Mouse (Mus musculus) adrenal gland, adult 8-10 months (tissue): ENCODE data around the gene Gspt1. TPM values are rescaled to one million over a fixed set of nuclear protein-coding genes. Genes with fewer than 3 reads are reported as not detected.

Experiments used
- DNase-seq: peaks from one replicate; pipeline ENCODE4 v3.0.0; 2022
- microRNA-seq, 2 experiments: library from miRNA; unstranded; fragments of <30 nt; microRNA quantifications; one replicate each; pipeline ENCODE4 v1.2.0; 2022
- total RNA-seq, 4 experiments: library from RNA; stranded (reverse); gene quantifications; 2 replicates each; pipeline ENCODE4 v1.2.4; 2022

Gene Gspt1
- total RNA-seq, 4 experiments from 2014 or later: 106 to 147 (median 121) TPM

DNA sequence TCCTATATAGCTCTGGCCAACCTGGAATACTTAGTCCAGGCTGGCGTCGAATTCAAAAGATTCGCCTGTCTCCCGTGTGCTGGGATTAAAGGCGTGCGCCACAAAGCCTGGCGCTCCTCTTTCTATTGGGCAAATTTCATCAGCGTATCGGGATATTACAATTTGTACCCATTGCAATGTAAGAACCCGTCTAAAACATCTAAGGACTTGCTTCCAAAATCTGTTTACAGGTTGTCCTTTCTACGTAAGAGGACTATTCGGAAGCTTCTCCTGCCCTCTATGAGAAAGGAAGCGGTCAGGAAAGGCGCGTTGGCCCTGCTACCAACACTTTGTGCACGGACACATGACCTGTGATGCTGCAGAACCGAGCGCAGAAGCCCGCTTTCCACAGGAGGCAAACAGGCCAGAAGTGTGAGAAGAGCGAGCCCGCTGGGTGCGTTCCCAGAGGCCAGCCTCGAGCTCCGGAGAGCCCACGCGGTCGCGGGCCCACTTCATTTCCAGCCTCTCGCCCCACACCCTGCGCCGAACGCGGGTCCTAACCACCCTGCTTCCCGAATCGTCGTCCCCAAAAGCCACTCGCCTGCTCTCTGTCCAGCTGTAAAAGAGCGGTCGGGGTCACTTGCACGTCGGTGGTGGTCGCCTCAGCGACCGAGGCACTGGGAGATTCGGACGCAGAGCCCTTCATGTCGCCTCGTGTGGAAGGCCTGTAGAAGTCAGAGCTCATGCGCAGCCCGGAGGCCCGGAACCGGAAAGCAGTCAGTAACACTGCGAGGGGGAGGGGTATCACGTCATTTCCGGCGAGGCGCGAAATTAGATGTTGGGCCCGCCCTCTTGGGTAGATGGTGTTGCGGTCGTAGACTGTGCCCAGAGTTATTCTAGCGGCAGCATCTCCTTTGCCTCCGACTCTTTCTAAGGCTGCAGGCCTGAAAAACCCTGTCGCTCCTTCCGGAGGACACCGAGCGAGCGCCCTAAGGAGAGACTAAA, 51.3 kb downstream of the Gspt1 start, which contains the start of gene Rsl1d1:
Rsl1d1 (minus strand) TSS at position 761 of the 984 bp plus-strand sequence.
- peak; percentile 89 for DNase-seq

DNA sequence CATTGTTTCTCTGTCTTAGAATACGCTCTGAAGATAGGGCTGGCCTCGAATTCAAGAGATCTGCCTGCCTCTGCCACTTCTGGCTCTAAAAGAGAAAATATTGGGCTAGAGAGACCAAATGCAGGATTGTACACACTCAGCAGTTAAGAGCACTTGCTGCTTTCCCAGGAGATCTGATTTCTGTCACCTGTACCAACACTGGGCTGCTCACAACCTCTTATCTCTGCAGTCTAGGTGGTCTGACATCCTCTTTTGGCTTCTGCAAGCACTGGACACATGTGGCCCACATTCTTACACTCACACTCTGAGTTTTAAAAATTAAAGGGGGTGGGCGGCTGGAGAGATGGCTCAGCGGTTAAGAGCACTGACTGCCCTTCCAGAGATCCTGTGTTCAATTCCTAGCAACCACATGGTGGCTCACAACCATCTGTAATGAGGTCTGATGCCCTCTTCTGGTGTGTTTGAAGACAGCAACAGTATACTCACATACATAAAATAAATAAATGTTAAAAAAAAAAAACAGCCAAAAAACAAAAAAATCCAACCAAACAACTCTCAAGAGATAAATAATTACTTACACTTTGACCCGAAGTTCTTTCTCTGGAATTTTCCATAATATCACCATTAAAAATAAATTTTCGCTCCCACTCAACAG, 52.3 kb downstream of the Gspt1 start:
- DNase-seq: no peak

DNA sequence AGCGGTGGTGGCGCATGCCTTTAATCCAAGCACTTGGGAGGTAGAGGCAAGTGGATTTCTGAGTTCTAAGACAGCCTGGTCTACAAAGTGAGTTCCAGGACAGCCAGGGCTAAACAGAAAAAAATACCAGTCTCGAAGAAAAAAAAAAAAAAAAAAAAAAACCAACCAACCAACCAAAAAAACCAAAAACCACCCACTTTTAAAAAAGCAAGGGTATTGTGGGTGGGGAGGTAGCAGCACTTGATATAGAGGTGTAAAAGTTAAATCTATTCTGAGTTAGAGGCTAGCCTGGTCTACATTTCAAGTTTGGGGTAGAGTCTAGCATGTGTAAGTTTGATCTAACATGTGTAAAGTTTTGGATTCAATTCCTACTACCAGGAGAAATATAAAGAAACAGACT, 53.9 kb downstream of the Gspt1 start:
- DNase-seq: no peak

DNA sequence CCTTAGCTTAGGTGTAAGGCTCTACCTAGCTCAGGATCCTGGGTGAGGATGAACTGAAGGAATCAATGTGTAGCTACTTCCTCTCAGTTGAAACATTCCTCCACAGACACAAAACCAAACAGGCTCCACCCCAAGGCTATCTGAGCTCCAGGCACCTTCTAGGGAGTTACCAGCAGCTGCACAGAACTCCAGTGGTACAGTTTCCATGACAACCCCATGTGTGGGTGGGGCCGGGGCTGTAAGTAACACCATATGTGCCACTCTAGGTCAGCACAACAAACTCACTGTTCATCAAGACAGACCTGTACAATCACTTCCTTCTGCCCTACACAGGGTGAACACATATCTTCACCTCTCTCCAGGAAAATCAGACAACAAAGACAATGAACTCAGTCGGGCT, 55.7 kb downstream of the Gspt1 start:
- DNase-seq: no peak

DNA sequence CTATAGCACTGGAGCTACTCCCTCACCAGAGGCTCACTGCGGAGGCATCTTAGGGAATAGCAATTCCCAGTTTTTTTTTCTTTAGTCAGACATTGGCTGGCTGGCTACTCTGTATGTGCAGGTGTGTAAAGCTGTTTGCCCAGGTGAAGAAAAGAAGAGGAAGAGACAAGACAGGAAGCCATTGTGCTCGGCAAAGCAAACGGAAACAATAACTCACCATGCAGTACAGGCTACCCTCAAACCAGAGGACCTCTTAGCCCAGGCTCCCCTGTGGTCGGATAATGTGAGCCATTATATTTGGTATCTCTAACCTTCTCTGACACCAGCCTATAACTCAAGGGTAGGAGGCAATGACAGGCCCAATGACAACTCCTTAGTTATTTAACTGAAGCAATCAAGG, 57.1 kb downstream of the Gspt1 start:
- DNase-seq: no peak

DNA sequence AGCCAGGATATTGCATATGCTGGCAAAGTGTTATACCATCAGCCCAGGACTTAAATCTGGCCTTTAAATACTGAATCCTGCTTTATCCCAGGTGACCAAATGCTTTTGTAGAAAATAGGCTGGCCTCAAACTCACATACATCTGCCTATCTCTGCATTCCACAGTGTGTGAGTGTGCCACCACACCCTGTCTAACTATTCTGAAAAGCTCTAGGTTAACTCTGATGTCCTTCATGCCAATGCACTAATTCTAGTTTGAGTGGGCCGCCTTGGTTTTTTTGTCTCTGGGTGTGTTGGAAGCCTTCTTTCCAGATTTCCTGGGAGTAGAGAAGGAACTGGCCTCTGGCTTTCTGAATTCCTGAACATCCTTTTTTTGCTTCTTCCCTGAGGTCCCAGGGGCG, 60.9 kb downstream of the Gspt1 start:
- no peak for DNase-seq

DNA sequence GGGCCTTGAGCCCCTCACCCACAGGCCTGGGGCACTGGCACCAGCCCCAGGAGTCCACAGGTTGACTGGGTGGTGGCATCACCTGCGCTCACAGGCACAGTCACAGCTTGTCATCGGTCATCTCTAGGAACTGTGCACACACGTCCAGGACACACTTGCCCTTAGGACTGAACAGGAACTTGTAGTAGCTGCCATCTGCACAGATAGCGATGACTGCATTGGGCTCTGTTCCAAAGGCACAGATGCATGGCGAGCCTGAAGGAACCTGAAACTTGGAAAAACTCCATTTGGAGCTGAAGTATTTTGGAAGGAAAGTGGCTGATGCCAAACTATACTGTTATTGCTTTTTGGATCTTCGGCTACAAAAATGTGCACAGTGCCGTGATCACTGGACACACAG, 64.0 kb downstream of the Gspt1 start:
- no peak for DNase-seq

DNA sequence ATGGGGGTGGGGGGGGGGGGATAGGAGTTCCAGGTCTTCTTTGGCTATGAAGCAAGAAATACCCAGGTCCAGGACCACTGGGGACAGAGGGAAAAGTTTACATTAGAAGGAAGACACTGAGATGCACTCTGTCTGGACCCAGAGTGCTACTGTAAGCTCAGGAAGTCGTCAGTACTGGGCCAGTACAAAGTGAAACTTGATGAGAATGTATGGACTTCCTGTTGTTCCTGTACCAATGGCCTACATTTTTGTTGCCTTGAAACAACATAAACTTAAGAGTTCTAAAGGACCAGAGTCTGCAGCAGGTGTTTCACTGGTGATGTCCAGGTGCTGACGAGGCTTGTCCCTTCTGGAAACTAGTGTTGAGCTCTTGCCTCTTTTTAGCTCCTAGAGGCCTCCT, 76.7 kb downstream of the Gspt1 start:
- no peak for DNase-seq

DNA sequence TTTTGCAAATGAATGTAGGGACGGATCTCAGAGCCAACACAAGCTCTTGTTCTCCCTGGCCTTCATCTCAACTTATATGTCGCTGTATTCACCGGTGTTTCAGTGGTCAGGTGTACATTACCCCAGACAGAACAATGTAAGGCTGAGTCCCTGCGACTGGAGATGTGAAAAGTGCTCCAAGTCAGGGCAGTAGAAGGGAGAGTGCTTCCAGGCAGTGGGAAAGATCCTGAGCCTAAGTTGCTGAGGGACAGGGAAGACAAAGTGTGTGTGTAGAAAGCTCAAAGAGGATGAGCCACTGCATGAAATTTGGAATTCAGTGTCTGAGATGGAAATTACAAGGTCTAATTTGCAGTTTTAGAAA, 77.3 kb downstream of the Gspt1 start:
- no peak for DNase-seq

DNA sequence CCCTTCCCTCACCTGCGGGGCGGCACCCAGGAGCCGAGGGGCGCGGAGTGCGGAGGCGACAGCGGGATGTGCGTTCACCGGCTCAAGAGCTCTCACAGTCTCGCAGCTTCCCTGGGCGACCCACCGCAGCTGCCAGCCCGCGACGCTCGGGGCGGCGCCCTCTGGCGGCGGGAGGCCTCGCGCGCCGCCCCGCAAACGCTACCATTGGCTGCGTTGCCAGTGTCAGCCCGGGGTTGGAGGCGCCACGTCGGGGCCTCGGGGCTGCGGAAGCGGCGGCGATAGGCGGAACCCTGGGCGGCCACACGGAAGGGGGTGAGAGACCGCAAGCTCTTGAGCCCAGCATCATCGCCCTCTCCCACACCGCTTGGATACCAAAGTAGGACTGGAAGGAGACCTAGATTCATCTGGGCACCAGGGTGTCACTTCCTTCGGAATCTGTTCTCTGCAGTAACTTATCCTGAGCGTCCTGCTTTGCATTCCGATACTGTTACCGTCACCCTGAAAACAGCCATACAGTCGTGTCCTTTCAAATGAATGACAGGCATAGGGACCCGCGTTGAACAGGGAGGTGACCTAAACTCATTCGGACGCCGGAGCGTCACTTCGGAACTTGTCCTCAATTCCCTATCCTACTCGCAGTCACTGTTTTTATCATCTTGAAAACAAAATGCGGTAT, 77.8 kb downstream of the Gspt1 start, which contains the start of gene Zc3h7a:
Zc3h7a (minus strand) TSS at position 186 of the 676 bp plus-strand sequence.
- peak; percentile 88 for DNase-seq

DNA sequence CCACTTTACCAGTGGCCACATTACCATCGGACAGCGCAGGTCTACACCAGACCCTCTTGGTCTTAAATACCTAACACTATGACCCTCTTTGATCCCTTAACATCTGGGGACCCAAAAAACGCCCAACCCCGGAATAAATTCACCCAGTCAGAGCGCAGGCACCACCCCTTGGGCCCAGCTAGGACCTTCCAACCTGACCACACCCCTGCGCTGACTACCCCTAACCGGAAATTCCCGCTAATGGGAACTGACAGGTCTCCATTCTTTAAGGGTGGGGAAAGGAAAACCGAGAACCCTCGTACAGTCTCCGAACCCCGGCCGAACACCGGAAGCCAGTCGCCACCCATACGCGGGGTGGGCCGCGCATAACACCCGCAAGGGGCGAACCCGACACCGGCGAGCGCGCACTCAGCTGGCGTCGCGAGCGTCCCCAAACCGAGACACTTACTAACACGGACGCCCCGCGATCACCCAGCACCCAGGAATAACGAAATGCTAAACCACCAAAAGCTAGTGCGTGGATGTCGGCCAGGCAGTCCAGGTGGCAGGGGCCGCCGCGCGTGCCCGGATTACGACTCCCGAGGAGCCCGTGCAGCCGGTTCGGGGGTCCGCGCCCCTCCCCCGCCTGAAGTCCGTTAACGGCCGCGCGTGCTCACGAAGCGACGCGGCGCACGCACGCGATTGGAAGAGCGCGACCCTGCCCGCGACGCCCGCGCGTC, 78.5 kb downstream of the Gspt1 start:
- peak; percentile 71 for DNase-seq

DNA sequence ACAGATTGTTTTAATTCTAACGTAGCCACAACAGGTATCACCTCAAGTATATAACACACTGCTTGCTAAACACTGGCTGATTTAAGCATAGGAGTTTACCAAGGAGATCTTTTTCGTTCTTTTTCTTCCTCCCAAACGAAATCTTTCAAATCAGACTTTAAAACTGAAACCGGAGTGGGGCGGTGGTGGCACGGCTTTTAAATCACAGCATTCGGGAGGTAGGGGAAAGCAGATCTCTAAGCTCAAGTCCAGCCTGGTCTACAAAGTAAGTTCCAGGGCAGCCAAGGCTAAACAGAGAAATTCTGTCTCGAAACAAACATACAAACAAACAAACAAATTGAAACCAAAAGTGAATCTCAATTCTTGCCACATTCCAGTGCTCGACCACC, 79.0 kb downstream of the Gspt1 start:
- no peak for DNase-seq

DNA sequence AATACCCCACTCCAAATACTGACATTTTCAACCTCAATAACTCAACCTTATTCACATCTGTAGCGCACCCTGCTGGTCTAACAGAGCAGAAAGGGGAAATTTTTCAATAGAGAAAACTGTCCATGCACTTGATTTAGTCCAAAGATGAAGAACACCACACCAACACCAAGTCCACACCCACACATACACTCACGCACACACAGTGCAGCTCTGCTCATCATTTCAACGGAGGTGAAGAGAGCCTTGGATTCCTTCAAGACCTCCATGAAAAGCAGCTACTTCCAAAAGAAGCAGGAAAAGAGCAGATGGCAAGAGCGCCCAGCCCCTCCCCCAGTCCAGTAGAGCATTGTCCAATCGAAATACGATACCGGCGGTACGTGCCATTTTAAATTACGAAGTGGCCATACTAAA, 79.4 kb downstream of the Gspt1 start:
- DNase-seq: peak; percentile 42

DNA sequence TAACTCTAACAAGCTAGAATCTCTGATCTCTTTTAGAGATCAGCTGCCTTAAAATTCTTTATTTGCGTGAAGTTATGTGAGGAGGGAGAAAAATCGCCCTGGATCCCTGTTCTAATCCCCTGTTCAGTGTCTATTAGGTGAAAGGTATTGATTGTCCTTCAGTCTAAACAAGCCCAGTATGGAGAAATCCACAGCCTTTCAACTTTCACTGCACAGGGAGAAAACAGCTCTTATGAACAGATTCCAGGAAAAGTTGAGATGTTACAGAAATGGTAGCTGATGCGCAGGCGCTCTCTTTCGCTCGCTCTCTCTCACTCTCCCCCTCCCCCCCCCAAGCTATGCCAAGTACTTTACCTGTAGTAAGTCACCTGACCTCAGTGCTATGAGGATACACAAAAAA, 82.4 kb downstream of the Gspt1 start:
- no peak for DNase-seq

Small RNA genes within 50 kb of the gene (microRNA-seq; reads per million reads assigned to microRNA genes)
- 0.88 to 10.7 reads per million in 2 experiments for gene Mir1945

Other genes starting within 250 kb of the Gspt1 start
- gene Snn, start 193.4 kb downstream of the Gspt1 start, total RNA-seq: 10 to 100 TPM; 12.0 to 21.4 (median 14.6) TPM
- 10 to 100 TPM; 38.0 to 56.2 (median 46.3) TPM for gene Litaf, start 188.2 kb downstream of the Gspt1 start, total RNA-seq
- 10 to 100 TPM; 41.3 to 57.6 (median 46.8) TPM for gene Txndc11, start 119.7 kb downstream of the Gspt1 start, total RNA-seq
- gene Zc3h7a, start 77.9 kb downstream of the Gspt1 start, total RNA-seq: 100 to 1,000 TPM in 2 of 4 experiments, 10 to 100 TPM in 2; 62.7 to 123 (median 96.4) TPM
- 10 to 100 TPM; 70.7 to 71.9 (median 71.3) TPM for gene Rsl1d1, start 51.0 kb downstream of the Gspt1 start, total RNA-seq
- gene Tnfrsf17, start 59.5 kb upstream of the Gspt1 start, total RNA-seq: under 1 TPM in 1 of 4 experiments, not detected in 3; 0.89 TPM
- gene Snx29, start 68.6 kb upstream of the Gspt1 start, total RNA-seq: 10 to 100 TPM; 17.2 to 35.2 (median 21.6) TPM